Mouse (Mus musculus): ENCODE data around the gene Fndc9. TPM values are rescaled to one million over a fixed set of nuclear protein-coding genes. Genes with fewer than 3 reads are reported as not detected.

The Fndc9 gene
- polyA plus RNA-seq, 1 experiment from 2014 or later = 0.13 TPM

GRCm38 (mm10) chr11:46278709-46279108 is 43.4 kb downstream of the Fndc9 start:
- WGBS = 94% methylated on average over 12 of the region's 12 CpGs
- no peaks in the 10 kb centered on the region for H3K4me1 ChIP-seq
- no peak overlapping the region for H3K27ac ChIP-seq
- no peaks in the 10 kb centered on the region for H3K9me3 ChIP-seq (replicated peaks)
- no peaks in the 10 kb centered on the region for H3K27me3 ChIP-seq
- ATAC-seq (replicated peaks; ENCODE audit: low FRiP score) = no peak
- no peak overlapping the region for H3K4me3 ChIP-seq (replicated peaks)
- H3K9ac ChIP-seq = no peak overlapping the region
- H3K36me3 ChIP-seq = peaks cover 6% of the 10 kb centered on the region; the same call in 1 of the 2 replicates
- no peak overlapping the region for H3K4me2 ChIP-seq

GRCm38 (mm10) chr11:46282612-46283011 is 47.3 kb downstream of the Fndc9 start:
- no peak overlapping the region for H3K4me2 ChIP-seq

GRCm38 (mm10) chr11:46283800-46284199 is 48.5 kb downstream of the Fndc9 start:
- no peak overlapping the region for H3K4me2 ChIP-seq
- no peak overlapping the region for H3K9ac ChIP-seq
- H3K36me3 ChIP-seq = peaks cover 6% of the 10 kb centered on the region; the same call in 1 of the 2 replicates
- H3K4me1 ChIP-seq = 0 out of 2 replicates have a peak, but pooled peaks cover 6% of the 10 kb centered on the region
- 88% methylated on average over 6 of the region's 6 CpGs for WGBS
- no peaks in the 10 kb centered on the region for H3K9me3 ChIP-seq (replicated peaks)
- H3K4me3 ChIP-seq (replicated peaks) = no peak overlapping the region
- H3K27ac ChIP-seq = no peak overlapping the region
- no peak for ATAC-seq (replicated peaks; ENCODE audit: low FRiP score)
- H3K27me3 ChIP-seq = no peaks in the 10 kb centered on the region

More at GRCm38 (mm10) chr11:46282612-46283011, 47.3 kb downstream of the Fndc9 start:
- Histone ChIP-seq H3K9me3 (replicated peaks) (no peaks in the 10 kb centered on the region), H3K4me1 (0 out of 2 replicates have a peak, but pooled peaks cover 6% of the 10 kb centered on the region), H3K36me3 (peaks cover 6% of the 10 kb centered on the region; the same call in 1 of the 2 replicates), H3K4me3 (replicated peaks) (no peak overlapping the region), H3K9ac (no peak overlapping the region), H3K27me3 (no peaks in the 10 kb centered on the region), H3K27ac (no peak overlapping the region)
- no peak for ATAC-seq (replicated peaks; ENCODE audit: low FRiP score)
- 88% methylated on average over 5 of the region's 5 CpGs for WGBS

DNA sequence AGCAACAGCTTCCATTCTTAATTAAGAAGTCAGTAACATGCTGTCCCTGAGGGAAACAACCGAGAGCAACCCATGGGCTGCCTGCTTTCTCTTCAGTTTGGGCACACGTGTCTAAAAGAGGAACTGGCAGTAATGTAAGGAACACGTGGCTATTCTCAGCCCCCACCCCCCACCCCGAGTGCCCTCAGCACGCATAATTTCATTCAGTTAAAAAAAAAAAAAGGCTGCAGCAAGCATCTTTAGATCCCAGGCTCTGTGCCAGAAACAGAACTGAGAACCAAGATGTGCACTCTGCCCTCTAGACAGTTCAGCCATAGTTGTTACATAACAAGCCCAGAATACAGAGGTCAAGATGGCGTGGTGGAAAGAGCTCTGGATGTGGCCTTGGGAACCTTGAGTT is 51.5 kb downstream of the Fndc9 start:
- Histone ChIP-seq H3K9me3 (replicated peaks) (no peaks in the 10 kb centered on the region), H3K4me1 (peaks cover 19% of the 10 kb centered on the region; the same call in 1 of the 2 replicates), H3K9ac (no peak overlapping the region), H3K36me3 (peaks cover 6% of the 10 kb centered on the region; the same call in 1 of the 2 replicates), H3K27me3 (no peaks in the 10 kb centered on the region), H3K27ac (no peak overlapping the region), H3K4me3 (replicated peaks) (no peak overlapping the region), H3K4me2 (no peak overlapping the region)
- ATAC-seq (replicated peaks; ENCODE audit: low FRiP score) = no peak
- 51% methylated on average over 6 of the region's 6 CpGs for WGBS

DNA sequence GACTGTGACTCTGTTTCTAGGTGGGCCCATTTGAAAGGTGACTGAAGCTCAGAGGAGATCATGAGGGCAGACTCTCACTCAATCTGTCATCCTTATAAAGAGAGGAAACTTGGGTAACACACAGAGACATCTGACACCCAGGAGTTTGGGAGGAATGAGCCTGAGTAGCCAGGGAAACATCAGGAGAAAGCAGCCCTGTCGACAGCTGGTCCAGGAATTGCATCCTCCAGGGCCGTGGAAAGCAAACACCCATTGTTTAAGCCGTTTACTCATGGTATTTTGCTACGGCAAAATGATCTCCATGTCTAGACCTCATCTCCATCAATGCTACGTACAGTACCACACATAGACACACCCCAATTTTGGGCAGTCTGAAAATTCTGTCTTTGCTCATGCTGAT is 52.8 kb downstream of the Fndc9 start:
- no peak overlapping the region for H3K9ac ChIP-seq
- H3K36me3 ChIP-seq = no peaks in the 10 kb centered on the region
- no peaks in the 10 kb centered on the region for H3K27me3 ChIP-seq
- no peak overlapping the region for H3K27ac ChIP-seq
- ATAC-seq (replicated peaks; ENCODE audit: low FRiP score) = no peak
- H3K9me3 ChIP-seq (replicated peaks) = no peaks in the 10 kb centered on the region
- no peak overlapping the region for H3K4me3 ChIP-seq (replicated peaks)
- 46% methylated on average over 5 of the region's 5 CpGs for WGBS
- H3K4me2 ChIP-seq = no peak overlapping the region
- H3K4me1 ChIP-seq = peaks cover 19% of the 10 kb centered on the region

- no peaks in the 10 kb centered on the region for H3K27me3 ChIP-seq
- ATAC-seq (replicated peaks; ENCODE audit: low FRiP score) = no peak
- H3K4me1 ChIP-seq = peaks cover 25% of the 10 kb centered on the region
- no peaks in the 10 kb centered on the region for H3K9me3 ChIP-seq (replicated peaks)
- H3K4me2 ChIP-seq = no peak overlapping the region
- H3K36me3 ChIP-seq = no peaks in the 10 kb centered on the region
- H3K9ac ChIP-seq = no peak overlapping the region
- WGBS = 77% methylated on average over 4 of the region's 4 CpGs
- no peak overlapping the region for H3K4me3 ChIP-seq (replicated peaks)
- no peak overlapping the region for H3K27ac ChIP-seq
These were observed 53.7 kb downstream of the Fndc9 start for GRCm38 (mm10) chr11:46289022-46289421.

Other genes with a start within 250 kb of the Fndc9 start
- gene Gm12166, start 183.2 kb upstream of the Fndc9 start, polyA plus RNA-seq (2015; fragmentation: Nextera tagmentation; extraction: Ambion mirVana) = 2.8 and 6.7 TPM in 2 replicates
- gene Adam19, start 179.5 kb upstream of the Fndc9 start, polyA plus RNA-seq (2015; fragmentation: Nextera tagmentation; extraction: Ambion mirVana) = 14.4 and 17.9 TPM in 2 replicates
- 0.48 and 1.2 TPM in 2 replicates for gene Nipal4, start 69.0 kb upstream of the Fndc9 start, polyA plus RNA-seq (2015; fragmentation: Nextera tagmentation; extraction: Ambion mirVana)
- 15.3 and 15.5 TPM in 2 replicates for gene Cyfip2, start 77.3 kb downstream of the Fndc9 start, polyA plus RNA-seq (2015; fragmentation: Nextera tagmentation; extraction: Ambion mirVana)
- gene Itk, start 154.0 kb downstream of the Fndc9 start, polyA plus RNA-seq (2015; fragmentation: Nextera tagmentation; extraction: Ambion mirVana) = 0.18 and 0.28 TPM in 2 replicates
- gene Fam71b, start 161.0 kb downstream of the Fndc9 start, polyA plus RNA-seq (2015; fragmentation: Nextera tagmentation; extraction: Ambion mirVana) = not detected in 2 replicates
- 80.5 and 81.3 TPM in 2 replicates for gene Med7, start 201.4 kb downstream of the Fndc9 start, polyA plus RNA-seq (2015; fragmentation: Nextera tagmentation; extraction: Ambion mirVana)
- gene Havcr2, start 219.4 kb downstream of the Fndc9 start, polyA plus RNA-seq (2015; fragmentation: Nextera tagmentation; extraction: Ambion mirVana) = 0.09 TPM in 1 of 2 replicates, not detected in the other